Mouse (Mus musculus): Measurements from ENCODE around the gene Spata31d1d. TPM values are rescaled to one million over a fixed set of nuclear protein-coding genes. Genes with fewer than 3 reads are reported as not detected.
"Not testable (repeated sequence)": the region's sequence is repeated elsewhere in the genome, so short reads cannot be mapped to it uniquely, and the experiment has no call there.

The Spata31d1d gene
- polyA plus RNA-seq, 1 experiment from 2014 or later, result not detected

DNA sequence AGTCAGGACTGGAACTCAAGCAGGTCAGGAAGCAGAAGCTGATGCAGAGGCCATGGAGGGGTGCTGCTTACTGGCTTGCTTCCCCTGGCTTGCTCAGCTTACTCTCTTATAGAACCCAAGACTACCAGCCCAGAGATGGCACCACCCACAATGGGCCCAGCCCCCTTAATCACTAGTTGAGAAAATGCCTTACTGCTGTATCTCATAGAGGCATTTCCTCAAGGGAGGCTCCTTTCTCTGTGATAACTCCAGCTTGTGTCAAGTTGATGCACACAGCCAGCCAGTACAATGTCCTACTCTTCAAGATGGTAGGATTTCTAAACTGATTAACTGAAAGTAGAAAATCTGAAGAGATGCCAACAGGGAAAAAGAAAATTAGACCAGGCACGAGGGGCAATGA is 9.5 kb downstream of the Spata31d1d start:
- not testable (repeated sequence) for H3K9me3 ChIP-seq (ENCODE audit: control insufficient read depth, low read length); H3K4me2 ChIP-seq (ENCODE audit: low read depth, low read length, severe bottlenecking); DNase-seq (ENCODE audit: low spot score); ATAC-seq (replicated peaks; ENCODE audit: low FRiP score); H3K4me1 ChIP-seq (replicated peaks; ENCODE audit: control insufficient read depth, insufficient read depth, low read length); H3K36me3 ChIP-seq (ENCODE audit: control insufficient read depth, insufficient read depth, low read length); H3K4me3 ChIP-seq (ENCODE audit: low read depth, low read length); H3K27me3 ChIP-seq (ENCODE audit: control insufficient read depth, insufficient read depth, low read length); H3K27ac ChIP-seq (ENCODE audit: low read depth, low read length); H3K9ac ChIP-seq (ENCODE audit: low read length)
- 88% methylated on average over 1 of the region's 1 CpGs for WGBS

DNA sequence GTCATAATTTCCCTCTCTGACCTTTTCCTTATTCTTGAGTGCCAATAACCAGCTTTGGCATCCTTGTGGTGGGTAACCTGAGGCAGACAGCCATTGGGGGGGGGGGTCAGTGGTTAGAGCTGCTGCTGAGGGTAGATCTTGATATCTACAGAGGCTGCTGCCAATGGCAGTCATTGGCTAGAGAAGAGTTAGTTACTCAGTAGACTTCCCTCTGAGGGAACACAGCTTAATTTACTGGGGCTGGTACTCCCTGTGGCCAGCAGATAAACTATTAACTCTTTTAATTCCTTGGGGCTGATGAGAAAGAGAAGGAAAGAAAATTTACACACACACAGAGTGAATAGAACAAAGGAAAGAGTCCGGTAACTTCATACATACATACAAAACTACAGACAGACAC is 12.1 kb downstream of the Spata31d1d start:
- ATAC-seq (replicated peaks; ENCODE audit: low FRiP score) (no peak), DNase-seq (ENCODE audit: low spot score) (no peak)
- no peak overlapping the region for H3K27ac ChIP-seq (ENCODE audit: low read depth, low read length)
- no peaks in the 10 kb centered on the region for H3K9me3 ChIP-seq (ENCODE audit: control insufficient read depth, low read length)
- no peaks in the 10 kb centered on the region for H3K4me1 ChIP-seq (replicated peaks; ENCODE audit: control insufficient read depth, insufficient read depth, low read length)
- H3K36me3 ChIP-seq (ENCODE audit: control insufficient read depth, insufficient read depth, low read length), result no peaks in the 10 kb centered on the region
- H3K4me2 ChIP-seq (ENCODE audit: low read depth, low read length, severe bottlenecking), result no peak overlapping the region
- no peaks in the 10 kb centered on the region for H3K27me3 ChIP-seq (ENCODE audit: control insufficient read depth, insufficient read depth, low read length)
- H3K9ac ChIP-seq (ENCODE audit: low read length), result no peak overlapping the region
- H3K4me3 ChIP-seq (ENCODE audit: low read depth, low read length), result no peak overlapping the region
- 92% methylated on average over 1 of the region's 1 CpGs for WGBS

GRCm38 (mm10) chr13:59718857-59719440 is 12.6 kb downstream of the Spata31d1d start:
- not testable (repeated sequence) for H3K9me3 ChIP-seq (ENCODE audit: control insufficient read depth, low read length); ATAC-seq (replicated peaks; ENCODE audit: low FRiP score); H3K4me3 ChIP-seq (ENCODE audit: low read depth, low read length); H3K9ac ChIP-seq (ENCODE audit: low read length); H3K36me3 ChIP-seq (ENCODE audit: control insufficient read depth, insufficient read depth, low read length); H3K4me2 ChIP-seq (ENCODE audit: low read depth, low read length, severe bottlenecking); H3K27me3 ChIP-seq (ENCODE audit: control insufficient read depth, insufficient read depth, low read length); H3K4me1 ChIP-seq (replicated peaks; ENCODE audit: control insufficient read depth, insufficient read depth, low read length); DNase-seq (ENCODE audit: low spot score); H3K27ac ChIP-seq (ENCODE audit: low read depth, low read length)
- 49% methylated on average over 6 of the region's 6 CpGs for WGBS

- H3K4me3 ChIP-seq (ENCODE audit: low read depth, low read length), result no peak overlapping the region
- DNase-seq (ENCODE audit: low spot score) (no peak), ATAC-seq (replicated peaks; ENCODE audit: low FRiP score) (no peak)
- H3K27me3 ChIP-seq (ENCODE audit: control insufficient read depth, insufficient read depth, low read length), result no peaks in the 10 kb centered on the region
- no peaks in the 10 kb centered on the region for H3K9me3 ChIP-seq (ENCODE audit: control insufficient read depth, low read length)
- no peak overlapping the region for H3K27ac ChIP-seq (ENCODE audit: low read depth, low read length)
- no peak overlapping the region for H3K4me2 ChIP-seq (ENCODE audit: low read depth, low read length, severe bottlenecking)
- no peak overlapping the region for H3K9ac ChIP-seq (ENCODE audit: low read length)
- WGBS, result 49% methylated on average over 3 of the region's 3 CpGs
- H3K36me3 ChIP-seq (ENCODE audit: control insufficient read depth, insufficient read depth, low read length), result no peaks in the 10 kb centered on the region
- H3K4me1 ChIP-seq (replicated peaks; ENCODE audit: control insufficient read depth, insufficient read depth, low read length), result no peaks in the 10 kb centered on the region
These were observed 17.8 kb downstream of the Spata31d1d start for GRCm38 (mm10) chr13:59713710-59714109.

- not testable (repeated sequence) for H3K36me3 ChIP-seq (ENCODE audit: control insufficient read depth, insufficient read depth, low read length); H3K4me1 ChIP-seq (replicated peaks; ENCODE audit: control insufficient read depth, insufficient read depth, low read length); H3K4me2 ChIP-seq (ENCODE audit: low read depth, low read length, severe bottlenecking); H3K9ac ChIP-seq (ENCODE audit: low read length); ATAC-seq (replicated peaks; ENCODE audit: low FRiP score); DNase-seq (ENCODE audit: low spot score); H3K9me3 ChIP-seq (ENCODE audit: control insufficient read depth, low read length); H3K4me3 ChIP-seq (ENCODE audit: low read depth, low read length); H3K27me3 ChIP-seq (ENCODE audit: control insufficient read depth, insufficient read depth, low read length); H3K27ac ChIP-seq (ENCODE audit: low read depth, low read length)
- 74% methylated on average over 3 of the region's 3 CpGs for WGBS
These were observed 19.6 kb downstream of the Spata31d1d start, which contains the start of gene Spata31d1b for GRCm38 (mm10) chr13:59711984-59712383. Gene Spata31d1b, plus strand, starts transcription at chr13:59712284.

DNA sequence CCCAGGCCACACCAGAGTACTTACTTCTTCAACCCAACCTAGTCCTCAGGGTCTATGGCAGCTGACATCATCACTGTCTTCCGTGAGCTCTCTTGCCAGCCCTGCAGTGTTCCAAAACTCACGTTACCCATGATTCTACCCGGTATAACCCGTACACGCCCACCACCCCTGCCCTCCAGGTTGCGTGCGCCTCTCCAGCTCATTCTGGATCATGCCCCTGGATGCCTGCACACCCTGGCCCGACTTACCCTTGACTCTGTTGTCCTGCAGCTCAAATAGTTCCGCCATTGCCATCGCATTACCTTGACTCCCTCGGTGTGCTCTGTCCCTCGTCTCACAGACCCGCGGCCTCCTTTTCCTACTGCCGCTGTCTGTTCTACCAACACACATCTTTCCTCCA is 21.3 kb downstream of the Spata31d1d start, which contains the start of gene Spata31d1a:
TSS of gene Spata31d1a (minus strand) at position 101 of the 400 bp plus-strand sequence.
- ATAC-seq (replicated peaks; ENCODE audit: low FRiP score) (no peak), DNase-seq (ENCODE audit: low spot score) (no peak)
- H3K4me2 ChIP-seq (ENCODE audit: low read depth, low read length, severe bottlenecking), result no peak within 1 kb of the TSS
- WGBS, result 92% methylated on average over 15 of the region's 15 CpGs
- H3K27me3 ChIP-seq (ENCODE audit: control insufficient read depth, insufficient read depth, low read length), result no peaks in the 10 kb centered on the region
- H3K9ac ChIP-seq (ENCODE audit: low read length), result no peak within 1 kb of the TSS
- H3K4me3 ChIP-seq (ENCODE audit: low read depth, low read length), result no peak within 1 kb of the TSS
- no peaks in the 10 kb centered on the region for H3K9me3 ChIP-seq (ENCODE audit: control insufficient read depth, low read length)
- no peaks in the 10 kb centered on the region for H3K4me1 ChIP-seq (replicated peaks; ENCODE audit: control insufficient read depth, insufficient read depth, low read length)
- H3K36me3 ChIP-seq (ENCODE audit: control insufficient read depth, insufficient read depth, low read length), result no peaks in the 10 kb centered on the region
- no peak within 1 kb of the TSS for H3K27ac ChIP-seq (ENCODE audit: low read depth, low read length)

GRCm38 (mm10) chr13:59704562-59704961 is 27.0 kb downstream of the Spata31d1d start:
- no peak overlapping the region for H3K9ac ChIP-seq (ENCODE audit: low read length)
- no peaks in the 10 kb centered on the region for H3K36me3 ChIP-seq (ENCODE audit: control insufficient read depth, insufficient read depth, low read length)
- ATAC-seq (replicated peaks; ENCODE audit: low FRiP score) (no peak), DNase-seq (ENCODE audit: low spot score) (no peak)
- WGBS, result 68% methylated on average over 12 of the region's 12 CpGs
- H3K4me1 ChIP-seq (replicated peaks; ENCODE audit: control insufficient read depth, insufficient read depth, low read length), result no peaks in the 10 kb centered on the region
- no peak overlapping the region for H3K4me2 ChIP-seq (ENCODE audit: low read depth, low read length, severe bottlenecking)
- H3K27me3 ChIP-seq (ENCODE audit: control insufficient read depth, insufficient read depth, low read length), result no peaks in the 10 kb centered on the region
- no peak overlapping the region for H3K4me3 ChIP-seq (ENCODE audit: low read depth, low read length)
- H3K9me3 ChIP-seq (ENCODE audit: control insufficient read depth, low read length), result no peaks in the 10 kb centered on the region
- no peak overlapping the region for H3K27ac ChIP-seq (ENCODE audit: low read depth, low read length)

GRCm38 (mm10) chr13:59703514-59703913 is 28.0 kb downstream of the Spata31d1d start:
- ATAC-seq (replicated peaks; ENCODE audit: low FRiP score), result no peak
- no peak overlapping the region for H3K27ac ChIP-seq (ENCODE audit: low read depth, low read length)
- H3K36me3 ChIP-seq (ENCODE audit: control insufficient read depth, insufficient read depth, low read length), result no peaks in the 10 kb centered on the region
- 88% methylated on average over 12 of the region's 12 CpGs for WGBS
- no peaks in the 10 kb centered on the region for H3K9me3 ChIP-seq (ENCODE audit: control insufficient read depth, low read length)
- DNase-seq (ENCODE audit: low spot score), result no peak
- no peak overlapping the region for H3K4me2 ChIP-seq (ENCODE audit: low read depth, low read length, severe bottlenecking)
- no peaks in the 10 kb centered on the region for H3K4me1 ChIP-seq (replicated peaks; ENCODE audit: control insufficient read depth, insufficient read depth, low read length)
- no peak overlapping the region for H3K9ac ChIP-seq (ENCODE audit: low read length)
- no peak overlapping the region for H3K4me3 ChIP-seq (ENCODE audit: low read depth, low read length)
- H3K27me3 ChIP-seq (ENCODE audit: control insufficient read depth, insufficient read depth, low read length), result no peaks in the 10 kb centered on the region

GRCm38 (mm10) chr13:59700137-59700536 is 31.4 kb downstream of the Spata31d1d start:
- not testable (repeated sequence) for DNase-seq (ENCODE audit: low spot score); ATAC-seq (replicated peaks; ENCODE audit: low FRiP score); H3K4me1 ChIP-seq (replicated peaks; ENCODE audit: control insufficient read depth, insufficient read depth, low read length); H3K27me3 ChIP-seq (ENCODE audit: control insufficient read depth, insufficient read depth, low read length); H3K4me3 ChIP-seq (ENCODE audit: low read depth, low read length); H3K27ac ChIP-seq (ENCODE audit: low read depth, low read length); H3K36me3 ChIP-seq (ENCODE audit: control insufficient read depth, insufficient read depth, low read length); H3K9me3 ChIP-seq (ENCODE audit: control insufficient read depth, low read length); H3K4me2 ChIP-seq (ENCODE audit: low read depth, low read length, severe bottlenecking); H3K9ac ChIP-seq (ENCODE audit: low read length)
- WGBS, result 71% methylated on average over 1 of the region's 1 CpGs

Data from forebrain, embryonic 11.5 days (tissue).